Mouse (Mus musculus) embryonic facial prominence, embryonic 14.5 days (tissue): ENCODE results near the gene Pik3c2g. TPM values are rescaled to one million over a fixed set of nuclear protein-coding genes. Genes with fewer than 3 reads are reported as not detected.

Source experiments
- ATAC-seq: fragments of 200-750 bp; cut with Nextera tagmentation; 2 replicates; pipeline ENCODE4 v1.8.0; 2017; ENCODE audit warnings: low read depth, moderate number of reproducible peaks, moderate TSS enrichment
- DNase-seq: peaks from one replicate; pipeline ENCODE4 v3.0.0-alpha.2; 2015; ENCODE audit warnings: low spot score
- H3K27ac ChIP-seq: fragments of 300-500 bp; sonication (generic); replicated peaks from 2 replicates; pipeline ENCODE4 v1.5.1; 2014; ENCODE audit warnings: low read depth, mild to moderate bottlenecking, low read length, moderate library complexity
- H3K27me3 ChIP-seq: fragments of 300-500 bp; sonication (generic); replicated peaks from 2 replicates; pipeline ENCODE4 v1.6.1; 2014; ENCODE audit warnings: low read length; ENCODE audit not compliant: control insufficient read depth, insufficient read depth
- H3K36me3 ChIP-seq: fragments of 300-500 bp; sonication (generic); 2 replicates; pipeline ENCODE4 v1.6.1; 2014; ENCODE audit warnings: low read length, mixed read lengths; ENCODE audit not compliant: control insufficient read depth, insufficient read depth
- H3K4me1 ChIP-seq: fragments of 300-500 bp; sonication (generic); 2 replicates; pipeline ENCODE4 v1.6.1; 2014; ENCODE audit warnings: antibody characterized with exemption, low read length; ENCODE audit not compliant: control insufficient read depth, insufficient read depth
- H3K4me2 ChIP-seq: fragments of 300-500 bp; sonication (generic); 2 replicates; pipeline ENCODE4 v1.6.1; 2014; ENCODE audit warnings: low read depth, mild to moderate bottlenecking, low read length, moderate library complexity, mixed read lengths
- H3K4me3 ChIP-seq: fragments of 300-500 bp; sonication (generic); 2 replicates; pipeline ENCODE4 v1.5.1; 2014; ENCODE audit warnings: low read depth, mild to moderate bottlenecking, low read length
- H3K9ac ChIP-seq: fragments of 300-500 bp; sonication (generic); 2 replicates; pipeline ENCODE4 v1.6.1; 2014; ENCODE audit warnings: low read depth, mild to moderate bottlenecking, low read length, moderate library complexity, mixed read lengths
- H3K9me3 ChIP-seq: fragments of 300-500 bp; sonication (generic); 2 replicates; pipeline ENCODE4 v1.6.1; 2016; ENCODE audit warnings: low read length; ENCODE audit not compliant: control insufficient read depth
- WGBS: fragments of 180-500 bp; shearing (Covaris S2); extraction: QIAGEN DNeasy Blood & Tissue Kit; methylation state at CpG from one replicate; pipeline ENCODE4 v1.1.7; 2014; 5-methylcytosine and 5-hydroxymethylcytosine counted together
- polyA plus RNA-seq: library from polyadenylated mRNA; unstranded; fragments of >200 nt; fragmentation: Nextera tagmentation; extraction: Ambion mirVana; gene quantifications from 2 replicates; pipeline ENCODE4 v1.2.1, GENCODE M21; 2014

Pik3c2g gene
- polyA plus RNA-seq, 1 experiment from 2014 or later, result 0.89 TPM

GRCm38 (mm10) chr6:139777576-139778282 lies 190.7 kb downstream of the Pik3c2g start:
- Histone ChIP-seq H3K9ac (no peak overlapping the region), H3K9me3 (no peaks in the 10 kb centered on the region), H3K4me2 (no peak overlapping the region), H3K36me3 (no peaks in the 10 kb centered on the region), H3K4me3 (no peak overlapping the region), H3K27me3 (no peaks in the 10 kb centered on the region), H3K4me1 (no peaks in the 10 kb centered on the region), H3K27ac (no peak overlapping the region)
- no peak for ATAC-seq
- DNase-seq, result no peak
- WGBS, result 78% methylated on average over 11 of the region's 11 CpGs

- no peak for DNase-seq
- H3K27ac ChIP-seq, result no peak overlapping the region
- no peak overlapping the region for H3K4me2 ChIP-seq
- H3K9ac ChIP-seq, result no peak overlapping the region
- no peaks in the 10 kb centered on the region for H3K4me1 ChIP-seq
- no peak overlapping the region for H3K4me3 ChIP-seq
- H3K27me3 ChIP-seq, result no peaks in the 10 kb centered on the region
- no peaks in the 10 kb centered on the region for H3K36me3 ChIP-seq
- WGBS, result 76% methylated on average over 2 of the region's 2 CpGs
- no peaks in the 10 kb centered on the region for H3K9me3 ChIP-seq
- ATAC-seq, result no peak
Observed at GRCm38 (mm10) chr6:139780028-139780427, 193.0 kb downstream of the Pik3c2g start.

GRCm38 (mm10) chr6:139789479-139789878 lies 202.5 kb downstream of the Pik3c2g start:
- Histone ChIP-seq H3K4me2 (no peak overlapping the region), H3K9me3 (no peaks in the 10 kb centered on the region), H3K4me1 (no peaks in the 10 kb centered on the region), H3K27ac (no peak overlapping the region), H3K36me3 (no peaks in the 10 kb centered on the region), H3K4me3 (no peak overlapping the region), H3K27me3 (no peaks in the 10 kb centered on the region), H3K9ac (no peak overlapping the region)
- ATAC-seq (no peak), DNase-seq (peak; percentile 64)
- 45% methylated on average over 4 of the region's 4 CpGs for WGBS

- H3K4me1 ChIP-seq, result no peaks in the 10 kb centered on the region; the same call in 1 of the 2 replicates
- H3K9ac ChIP-seq, result no peak overlapping the region
- 82% methylated on average over 8 of the region's 8 CpGs for WGBS
- no peaks in the 10 kb centered on the region for H3K9me3 ChIP-seq
- no peak overlapping the region for H3K4me3 ChIP-seq
- H3K27ac ChIP-seq, result no peak overlapping the region
- no peaks in the 10 kb centered on the region for H3K36me3 ChIP-seq
- no peak overlapping the region for H3K4me2 ChIP-seq
- DNase-seq, result no peak
- H3K27me3 ChIP-seq, result no peaks in the 10 kb centered on the region
- ATAC-seq, result no peak
Observed at GRCm38 (mm10) chr6:139799541-139800226, 212.7 kb downstream of the Pik3c2g start.

GRCm38 (mm10) chr6:139821916-139822315 lies 234.9 kb downstream of the Pik3c2g start:
- DNase-seq (peak; percentile 45), ATAC-seq (no peak)

GRCm38 (mm10) chr6:139838239-139838638 lies 251.2 kb downstream of the Pik3c2g start:
- Histone ChIP-seq H3K27me3 (no peaks in the 10 kb centered on the region), H3K36me3 (no peaks in the 10 kb centered on the region), H3K4me3 (no peak overlapping the region), H3K27ac (no peak overlapping the region), H3K9ac (no peak overlapping the region), H3K4me2 (no peak overlapping the region), H3K4me1 (no peaks in the 10 kb centered on the region), H3K9me3 (no peaks in the 10 kb centered on the region)
- ATAC-seq (no peak), DNase-seq (no peak)
- WGBS, result 67% methylated on average over 6 of the region's 6 CpGs

More at GRCm38 (mm10) chr6:139821916-139822315, 234.9 kb downstream of the Pik3c2g start:
- no peak overlapping the region for H3K9ac ChIP-seq
- no peak overlapping the region for H3K4me2 ChIP-seq
- H3K36me3 ChIP-seq, result no peaks in the 10 kb centered on the region
- 60% methylated on average over 8 of the region's 8 CpGs for WGBS
- H3K9me3 ChIP-seq, result no peaks in the 10 kb centered on the region
- no peak overlapping the region for H3K4me3 ChIP-seq
- H3K4me1 ChIP-seq, result 0 out of 2 replicates have a peak, but pooled peaks cover 6% of the 10 kb centered on the region
- no peaks in the 10 kb centered on the region for H3K27me3 ChIP-seq
- H3K27ac ChIP-seq, result no peak overlapping the region

- 92% methylated on average over 3 of the region's 3 CpGs for WGBS
- H3K27me3 ChIP-seq, result no peaks in the 10 kb centered on the region
- H3K4me3 ChIP-seq, result no peak overlapping the region
- ATAC-seq (no peak), DNase-seq (no peak)
- no peaks in the 10 kb centered on the region for H3K9me3 ChIP-seq
- H3K27ac ChIP-seq, result no peak overlapping the region
- H3K9ac ChIP-seq, result no peak overlapping the region
- H3K4me1 ChIP-seq, result no peaks in the 10 kb centered on the region
- H3K36me3 ChIP-seq, result no peaks in the 10 kb centered on the region
- H3K4me2 ChIP-seq, result no peak overlapping the region
Observed at GRCm38 (mm10) chr6:139838713-139839112, 251.7 kb downstream of the Pik3c2g start.

GRCm38 (mm10) chr6:139839907-139840306 lies 252.9 kb downstream of the Pik3c2g start:
- no peak overlapping the region for H3K27ac ChIP-seq
- no peaks in the 10 kb centered on the region for H3K9me3 ChIP-seq
- no peak overlapping the region for H3K9ac ChIP-seq
- no peaks in the 10 kb centered on the region for H3K27me3 ChIP-seq
- peak; percentile 32 for DNase-seq
- H3K4me2 ChIP-seq, result no peak overlapping the region
- ATAC-seq, result no peak
- H3K4me3 ChIP-seq, result no peak overlapping the region
- H3K36me3 ChIP-seq, result no peaks in the 10 kb centered on the region
- H3K4me1 ChIP-seq, result no peaks in the 10 kb centered on the region
- WGBS, result 59% methylated on average over 7 of the region's 7 CpGs
